Mouse (Mus musculus) left cerebral cortex, postnatal 14 days (tissue): ENCODE results near the gene Snx25. TPM values are rescaled to one million over a fixed set of nuclear protein-coding genes. Genes with fewer than 3 reads are reported as not detected.
"Not testable (repeated sequence)": the region's sequence is repeated elsewhere in the genome, so short reads cannot be mapped to it uniquely, and the experiment has no call there.

Source experiments
- DNase-seq, 2 experiments: peaks; one replicate each; pipeline ENCODE4 v3.0.0; 2021 to 2022; ENCODE audit warnings: low spot score in 2 of 2, mixed read lengths in 1 of 2
- intact Hi-C: fragments of 180-260 bp; cut with DNase I; formaldehyde crosslinking; loops from one replicate; pipeline ENCODE4 v1.15.1; 2025
- total RNA-seq, 2 experiments: library from RNA; stranded (reverse); gene quantifications; 2 replicates each; pipeline ENCODE4 v1.2.3; 2021

The Snx25 gene
- total RNA-seq, 2 experiments from 2014 or later = 38.1 to 42.3 TPM

DNA sequence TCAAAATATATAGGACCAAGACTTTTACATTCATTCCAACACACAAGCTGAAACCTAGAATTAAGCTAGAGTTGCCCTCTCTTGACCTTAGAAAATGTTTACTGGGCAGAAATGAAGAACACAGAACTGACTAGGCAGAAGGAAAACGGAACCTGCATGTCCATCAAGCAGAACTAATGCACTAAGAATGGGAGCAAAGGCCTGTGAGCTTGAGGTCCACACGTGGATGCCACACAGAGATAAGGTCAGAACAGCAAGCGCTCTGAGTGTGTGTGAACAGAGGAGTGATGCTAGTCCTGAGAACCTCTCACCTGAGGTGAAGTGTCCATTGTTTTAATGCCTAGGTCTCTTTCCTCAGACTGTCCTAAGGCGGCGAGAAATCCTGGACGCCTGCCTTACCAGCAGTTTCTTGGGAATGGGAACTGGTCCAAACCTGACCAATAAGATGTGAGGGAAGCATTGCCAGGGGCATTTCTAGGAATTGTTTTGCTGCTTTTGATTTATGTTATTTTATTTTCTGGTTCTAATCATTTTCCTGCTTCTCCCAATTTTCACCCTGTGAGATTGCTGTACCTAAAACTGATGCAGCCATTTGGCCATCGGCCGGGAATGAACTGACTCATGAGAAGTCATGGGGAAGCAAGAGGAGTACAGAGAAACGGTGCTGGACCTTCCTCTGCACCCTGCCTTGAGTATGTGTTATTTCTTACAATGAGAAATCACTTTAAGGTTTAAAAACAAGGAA, 11.4 kb downstream of the Snx25 start:
- intact Hi-C loops = no loop called here

GRCm38 (mm10) chr8:46137843-46138596, 13.9 kb downstream of the Snx25 start:
- no peak for DNase-seq
- intact Hi-C loops = no loop called here

More for the DNA sequence above, 11.4 kb downstream of the Snx25 start:
- no peak for DNase-seq

DNA sequence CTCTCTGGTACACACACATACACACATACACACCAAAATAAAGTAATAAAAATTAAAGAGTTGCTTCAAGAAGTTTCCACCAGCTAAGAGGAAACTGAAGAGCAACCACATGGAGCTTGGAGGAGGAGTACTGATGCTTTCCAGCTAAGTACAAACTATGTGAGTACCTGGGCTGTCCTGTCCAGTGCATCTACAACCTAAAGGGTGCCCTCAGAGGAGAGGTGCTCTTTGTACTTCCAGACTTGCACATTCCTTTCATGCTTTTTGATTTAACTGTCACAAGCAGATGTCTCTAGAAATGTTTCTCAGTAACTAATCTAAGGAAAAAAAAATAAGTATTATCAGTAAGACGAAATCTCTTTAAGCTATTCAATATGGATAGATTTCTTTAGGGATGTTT, 14.6 kb downstream of the Snx25 start:
- no peak for DNase-seq
- intact Hi-C loops = no loop called here

DNA sequence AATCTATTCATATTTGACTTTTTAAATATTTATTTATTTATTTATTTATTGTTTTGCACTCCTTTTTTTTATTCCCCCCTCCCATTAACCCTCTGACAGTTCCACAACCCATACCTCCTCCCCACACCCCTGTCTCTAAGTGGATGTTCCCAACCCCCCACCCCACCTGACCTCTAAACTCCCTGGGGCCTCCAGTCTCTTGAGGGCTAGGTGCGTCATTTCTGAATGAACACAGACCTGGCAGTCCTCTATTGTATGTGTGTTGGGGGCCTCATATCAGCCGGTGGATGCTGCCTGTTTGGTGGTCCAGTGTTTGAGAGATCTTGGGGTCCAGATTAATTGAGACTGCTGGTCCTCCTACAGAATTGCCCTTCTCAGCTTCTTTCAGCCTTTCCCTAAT, 16.4 kb downstream of the Snx25 start:
- intact Hi-C loops = not testable (repeated sequence)

DNA sequence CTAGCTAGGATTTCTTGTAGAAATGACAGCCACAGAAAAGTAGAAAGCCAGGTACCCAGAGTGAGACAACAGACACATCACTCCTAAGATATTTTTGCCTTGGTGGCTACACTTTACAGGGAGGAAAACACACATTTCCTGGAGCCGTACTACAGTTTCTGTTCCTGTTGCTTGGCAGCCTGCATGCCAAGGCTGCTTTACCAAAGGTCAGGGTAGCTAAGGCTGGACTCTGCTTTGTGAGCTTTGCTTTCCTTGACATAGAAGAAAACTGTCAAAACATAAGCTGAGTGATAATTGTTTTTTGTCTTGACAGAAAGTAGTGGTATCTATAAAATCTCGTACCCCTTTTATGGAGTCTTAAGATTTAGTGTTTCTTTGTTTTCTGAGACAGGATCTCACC, 21.5 kb downstream of the Snx25 start:
- intact Hi-C loops = no loop called here
- DNase-seq = no peak

More for the DNA sequence above, 16.4 kb downstream of the Snx25 start:
- not testable (repeated sequence) for DNase-seq

GRCm38 (mm10) chr8:46122498-46122897, 29.5 kb downstream of the Snx25 start:
- DNase-seq = no peak
- intact Hi-C loops = no loop called here

- intact Hi-C loops = no loop called here
- no peak for DNase-seq
These were observed 32.8 kb downstream of the Snx25 start for GRCm38 (mm10) chr8:46119176-46119575.

GRCm38 (mm10) chr8:46117172-46117571, 34.8 kb downstream of the Snx25 start:
- peak; percentile 26 to 49 for DNase-seq
- intact Hi-C loops = no loop called here

DNA sequence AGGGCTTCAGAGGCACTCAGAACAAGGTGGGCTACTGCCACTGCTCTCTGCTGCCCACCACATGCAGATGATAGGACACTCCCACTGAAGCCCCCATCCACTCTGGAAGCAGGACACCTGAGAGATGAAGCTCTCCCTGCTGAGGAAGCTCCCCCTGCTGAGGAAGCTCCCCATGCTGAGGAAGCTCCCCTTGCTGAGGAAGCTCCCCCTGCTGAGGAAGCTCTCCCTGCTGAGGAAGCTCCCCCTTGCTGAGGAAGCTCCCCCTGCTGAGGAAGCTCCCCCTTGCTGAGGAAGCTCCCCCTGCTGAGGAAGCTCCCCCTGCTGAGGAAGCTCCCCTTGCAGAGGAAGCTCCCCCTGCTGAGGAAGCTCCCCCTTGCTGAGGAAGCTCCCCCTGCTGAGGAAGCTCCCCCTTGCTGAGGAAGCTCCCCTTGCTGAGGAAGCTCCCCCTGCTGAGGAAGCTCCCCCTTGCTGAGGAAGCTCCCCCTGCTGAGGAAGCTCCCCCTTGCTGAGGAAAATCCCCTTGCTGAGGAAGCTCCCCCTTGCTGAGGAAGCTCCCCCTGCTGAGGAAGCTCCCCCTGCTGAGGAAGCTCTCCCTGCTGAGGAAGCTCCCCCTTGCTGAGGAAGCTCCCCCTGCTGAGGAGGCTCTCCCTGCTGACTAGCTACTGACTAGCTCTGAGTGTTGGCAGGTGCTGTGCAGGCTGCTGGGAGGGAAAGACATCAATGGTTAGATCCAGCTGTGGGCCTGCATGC, 38.4 kb downstream of the Snx25 start:
- intact Hi-C loops, DNase-seq: not testable (repeated sequence)

DNA sequence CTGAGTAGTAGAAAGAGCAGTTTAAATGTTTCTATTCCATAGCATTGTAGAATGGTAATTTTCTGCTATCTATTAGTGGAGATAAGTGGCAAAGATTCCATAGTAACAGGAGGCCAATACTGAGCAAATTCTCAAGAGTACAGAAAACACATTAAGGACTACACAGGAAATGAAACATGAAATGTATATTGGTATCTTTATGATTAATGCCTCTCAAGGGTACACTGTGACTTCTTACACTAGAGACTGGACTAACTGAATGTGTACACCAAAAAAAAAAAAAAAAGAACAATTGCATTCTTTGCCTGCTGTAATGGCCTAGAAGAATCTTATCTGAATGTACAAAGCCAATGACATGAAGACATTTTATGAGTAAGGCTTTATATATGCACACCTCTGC, 44.3 kb downstream of the Snx25 start:
- DNase-seq = no peak
- intact Hi-C loops = no loop called here

DNA sequence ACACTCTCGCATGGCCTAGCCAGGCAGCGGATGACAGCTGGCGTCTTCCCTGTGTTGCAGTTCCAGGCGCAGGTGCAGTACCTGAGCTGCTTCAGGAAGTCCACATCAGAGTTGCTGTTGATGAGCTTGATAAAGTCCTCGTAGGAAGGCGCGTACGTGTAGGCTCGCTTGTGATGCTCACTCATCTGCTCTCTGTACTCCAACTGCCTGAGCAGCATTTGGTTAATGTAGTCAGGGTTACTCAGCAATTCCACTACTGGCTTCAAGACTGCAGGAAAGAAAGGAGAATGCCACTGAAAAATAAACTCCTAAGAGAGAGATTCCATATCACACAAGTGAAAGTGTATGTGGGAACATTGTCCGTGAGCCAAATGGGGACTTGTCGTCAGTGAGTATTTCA, 48.5 kb downstream of the Snx25 start:
- DNase-seq = no peak
- intact Hi-C loops = no loop called here

- DNase-seq = no peak
- intact Hi-C loops = no loop called here
These were observed 59.1 kb downstream of the Snx25 start for GRCm38 (mm10) chr8:46092667-46093360.

DNA sequence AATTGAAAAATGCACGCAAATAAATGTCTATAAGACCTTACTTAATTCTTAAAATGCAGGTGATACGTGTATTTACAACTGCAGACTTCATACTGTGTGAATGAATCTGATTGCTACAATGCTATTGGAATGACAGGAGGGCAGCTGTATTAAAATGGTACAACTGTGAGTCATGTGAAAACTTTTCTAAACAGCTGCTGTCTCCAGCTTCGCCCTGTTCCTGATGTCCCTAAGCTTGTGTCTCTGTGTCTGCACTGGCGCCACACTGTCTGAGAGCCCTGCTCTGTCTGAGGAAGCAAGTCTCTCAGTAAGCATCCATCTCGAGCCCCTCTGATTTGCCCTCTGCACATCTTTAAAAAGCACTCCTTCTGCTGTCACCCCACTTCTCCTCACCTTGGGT, 68.8 kb downstream of the Snx25 start:
- no peak for DNase-seq
- intact Hi-C loops = no loop called here

GRCm38 (mm10) chr8:46081030-46081429, 70.9 kb downstream of the Snx25 start:
- intact Hi-C loops = no loop called here
- DNase-seq = no peak

GRCm38 (mm10) chr8:46078866-46079265, 73.1 kb downstream of the Snx25 start:
- intact Hi-C loops = no loop called here

GRCm38 (mm10) chr8:46075223-46075622, 76.7 kb downstream of the Snx25 start:
- intact Hi-C loops = no loop called here
- DNase-seq = no peak

More at GRCm38 (mm10) chr8:46078866-46079265, 73.1 kb downstream of the Snx25 start:
- no peak for DNase-seq

- intact Hi-C loops = no loop called here
- DNase-seq = no peak
These were observed 78.3 kb downstream of the Snx25 start for GRCm38 (mm10) chr8:46073540-46074140.

- no peak for DNase-seq
- intact Hi-C loops = no loop called here
These were observed 79.2 kb downstream of the Snx25 start for GRCm38 (mm10) chr8:46072798-46073197.

- intact Hi-C loops = no loop called here
- DNase-seq = peak; percentile 12 to 15
These were observed 111.7 kb downstream of the Snx25 start for GRCm38 (mm10) chr8:46040260-46040659.
